Mouse (Mus musculus) forebrain, postnatal 0 days (tissue): ENCODE results near the gene Gpx7. TPM values are rescaled to one million over a fixed set of nuclear protein-coding genes. Genes with fewer than 3 reads are reported as not detected.

Source experiments
- ATAC-seq: fragments of 200-750 bp; cut with Nextera tagmentation; 2 replicates; pipeline ENCODE4 v1.8.0; 2017; ENCODE audit warnings: mild to moderate bottlenecking, moderate library complexity
- DNase-seq: peaks from one replicate; pipeline ENCODE4 v3.0.0-alpha.2; 2015
- H3K27ac ChIP-seq: fragments of 300-500 bp; sonication (generic); 2 replicates; pipeline ENCODE4 v1.5.1; 2014; ENCODE audit warnings: low read depth, mild to moderate bottlenecking, antibody characterized with exemption, low read length, moderate library complexity, mixed read lengths
- H3K27me3 ChIP-seq: fragments of 300-500 bp; sonication (generic); 2 replicates; pipeline ENCODE4 v1.6.1; 2014; ENCODE audit warnings: mild to moderate bottlenecking, low read length, mixed read lengths; ENCODE audit not compliant: insufficient read depth
- H3K36me3 ChIP-seq: fragments of 300-500 bp; sonication (generic); 2 replicates; pipeline ENCODE4 v1.6.1; 2014; ENCODE audit warnings: mild to moderate bottlenecking, moderate library complexity; ENCODE audit not compliant: insufficient read depth
- H3K4me1 ChIP-seq: fragments of 300-500 bp; sonication (generic); 2 replicates; pipeline ENCODE4 v1.6.1; 2014; ENCODE audit warnings: antibody characterized with exemption; ENCODE audit not compliant: insufficient read depth
- H3K4me2 ChIP-seq: fragments of 300-500 bp; sonication (generic); 2 replicates; pipeline ENCODE4 v1.6.1; 2014; ENCODE audit warnings: low read depth, mild to moderate bottlenecking, moderate library complexity
- H3K4me3 ChIP-seq: fragments of 300-500 bp; sonication (generic); 2 replicates; pipeline ENCODE4 v1.5.1; 2014; ENCODE audit warnings: low read depth, low read length, mixed read lengths
- H3K9ac ChIP-seq: fragments of 300-500 bp; sonication (generic); 2 replicates; pipeline ENCODE4 v1.6.1; 2014; ENCODE audit warnings: mild to moderate bottlenecking
- H3K9me3 ChIP-seq: fragments of 300-500 bp; sonication (generic); 2 replicates; pipeline ENCODE4 v1.6.1; 2016; ENCODE audit warnings: low read length
- CTCF ChIP-seq: sonication (generic); IDR thresholded peaks from 2 replicates; pipeline ENCODE4 v1.5.1; 2016; ENCODE audit warnings: antibody characterized with exemption, control low read depth, low read depth
- WGBS: fragments of 180-500 bp; shearing (Covaris S2); extraction: QIAGEN DNeasy Blood & Tissue Kit; methylation state at CpG from one replicate; pipeline ENCODE4 v1.1.7; 2014; 5-methylcytosine and 5-hydroxymethylcytosine counted together
- polyA plus RNA-seq: library from polyadenylated mRNA; unstranded; fragments of >200 nt; fragmentation: Nextera tagmentation; extraction: Ambion mirVana; gene quantifications from 2 replicates; pipeline ENCODE4 v1.2.1, GENCODE M21; 2015
- total RNA-seq: library from RNA; depleted of rRNA; stranded (reverse); fragments of >200 nt; gene quantifications from 2 replicates; pipeline ENCODE4 v1.2.3, GENCODE M21; 2014

The Gpx7 gene
- total and polyA plus RNA-seq, 2 experiments from 2014 or later, result 24.1 to 37.5 TPM

GRCm38 (mm10) chr4:108379476-108379875 is 27.3 kb downstream of the Gpx7 start:
- Histone ChIP-seq H3K9me3 (no peaks in the 10 kb centered on the region), H3K4me1 (no peaks in the 10 kb centered on the region), H3K4me3 (no peak overlapping the region), H3K9ac (no peak overlapping the region), H3K4me2 (no peak overlapping the region), H3K27me3 (peaks cover 6% of the 10 kb centered on the region), H3K36me3 (no peaks in the 10 kb centered on the region), H3K27ac (no peak overlapping the region)
- ATAC-seq (no peak), DNase-seq (no peak)
- WGBS, result 83% methylated on average over 3 of the region's 3 CpGs
- no peak for TF ChIP-seq CTCF

GRCm38 (mm10) chr4:108372166-108372565 is 34.6 kb downstream of the Gpx7 start:
- TF ChIP-seq CTCF, result no peak
- 87% methylated on average over 3 of the region's 3 CpGs for WGBS
- H3K4me2 ChIP-seq, result no peak overlapping the region
- H3K9ac ChIP-seq, result no peak overlapping the region
- ATAC-seq (no peak), DNase-seq (no peak)
- H3K4me3 ChIP-seq, result no peak overlapping the region
- H3K27me3 ChIP-seq, result no peaks in the 10 kb centered on the region
- H3K9me3 ChIP-seq, result no peaks in the 10 kb centered on the region
- H3K36me3 ChIP-seq, result no peaks in the 10 kb centered on the region
- no peaks in the 10 kb centered on the region for H3K4me1 ChIP-seq
- H3K27ac ChIP-seq, result no peak overlapping the region

- Histone ChIP-seq H3K27ac (no peak overlapping the region), H3K36me3 (no peaks in the 10 kb centered on the region), H3K4me2 (no peak overlapping the region), H3K9me3 (no peaks in the 10 kb centered on the region), H3K27me3 (no peaks in the 10 kb centered on the region), H3K4me1 (no peaks in the 10 kb centered on the region), H3K9ac (no peak overlapping the region), H3K4me3 (no peak overlapping the region)
- ATAC-seq (no peak), DNase-seq (no peak)
- WGBS, result 83% methylated on average over 3 of the region's 3 CpGs
- TF ChIP-seq CTCF, result no peak
Measured at GRCm38 (mm10) chr4:108371421-108371820, 35.3 kb downstream of the Gpx7 start.

GRCm38 (mm10) chr4:108370409-108370808 is 36.4 kb downstream of the Gpx7 start:
- ATAC-seq, result no peak
- TF ChIP-seq CTCF, result no peak

GRCm38 (mm10) chr4:108369254-108369653 is 37.5 kb downstream of the Gpx7 start:
- Histone ChIP-seq H3K4me3 (no peak overlapping the region), H3K4me1 (no peaks in the 10 kb centered on the region), H3K9me3 (no peaks in the 10 kb centered on the region), H3K27ac (no peak overlapping the region), H3K27me3 (no peaks in the 10 kb centered on the region), H3K9ac (no peak overlapping the region), H3K36me3 (no peaks in the 10 kb centered on the region), H3K4me2 (no peak overlapping the region)
- ATAC-seq (no peak), DNase-seq (no peak)
- WGBS, result 45% methylated on average over 5 of the region's 5 CpGs
- TF ChIP-seq CTCF, result no peak

More at GRCm38 (mm10) chr4:108370409-108370808, 36.4 kb downstream of the Gpx7 start:
- Histone ChIP-seq H3K27me3 (no peaks in the 10 kb centered on the region), H3K9ac (no peak overlapping the region), H3K27ac (no peak overlapping the region), H3K9me3 (no peaks in the 10 kb centered on the region), H3K4me3 (no peak overlapping the region), H3K4me2 (no peak overlapping the region), H3K36me3 (no peaks in the 10 kb centered on the region), H3K4me1 (no peaks in the 10 kb centered on the region)
- 65% methylated on average over 4 of the region's 4 CpGs for WGBS
- no peak for DNase-seq

GRCm38 (mm10) chr4:108364111-108364476 is 42.7 kb downstream of the Gpx7 start:
- 29% methylated on average over 5 of the region's 5 CpGs for WGBS
- H3K9me3 ChIP-seq, result no peaks in the 10 kb centered on the region
- H3K4me3 ChIP-seq, result no peak overlapping the region
- H3K4me1 ChIP-seq, result peaks cover 25% of the 10 kb centered on the region
- no peak for TF ChIP-seq CTCF
- no peak overlapping the region for H3K9ac ChIP-seq
- DNase-seq, result no peak
- H3K4me2 ChIP-seq, result no peak overlapping the region
- no peak for ATAC-seq
- H3K27me3 ChIP-seq, result no peaks in the 10 kb centered on the region
- no peak overlapping the region for H3K27ac ChIP-seq
- no peaks in the 10 kb centered on the region for H3K36me3 ChIP-seq

GRCm38 (mm10) chr4:108363355-108364110 is 43.2 kb downstream of the Gpx7 start:
- H3K4me1 ChIP-seq, result peaks cover 30% of the 10 kb centered on the region
- WGBS, result 28% methylated on average over 7 of the region's 7 CpGs
- H3K4me2 ChIP-seq, result no peak overlapping the region

More at GRCm38 (mm10) chr4:108363355-108364110, 43.2 kb downstream of the Gpx7 start:
- Histone ChIP-seq H3K4me3 (no peak overlapping the region), H3K36me3 (no peaks in the 10 kb centered on the region), H3K9me3 (no peaks in the 10 kb centered on the region), H3K27me3 (no peaks in the 10 kb centered on the region), H3K27ac (0 out of 2 replicates have a peak overlapping the region, but pooled peaks have one; percentile 52), H3K9ac (no peak overlapping the region)
- DNase-seq (no peak), ATAC-seq (no peak)
- no peak for TF ChIP-seq CTCF
